ENCODE assay signal across 8 mouse cellular contexts in genomic region chr12:104351812-104352211, GRCm38 (mm10). TPM values are rescaled to one million over a fixed set of nuclear protein-coding genes. Genes with fewer than 3 reads are reported as not detected.
DNase-seq lines count a peak whose midpoint lies in the region.
"Not testable (repeated sequence)": the region's sequence is repeated elsewhere in the genome, so short reads cannot be mapped to it uniquely, and the experiment has no call there.

No protein-coding gene starts in this region.

- intact Hi-C loops in gastrocnemius, postnatal 14 days (cut with DNase I; ENCODE audit: low total_unique reads), result not testable (repeated sequence)

- peak; percentile 15 for DNase-seq in 416B (ENCODE audit: low read depth)
- DNase-seq in adrenal gland, postnatal 14 days, result peak; percentile 59
- DNase-seq in embryo, embryonic 11 days, result peak; percentile 41
- peak; percentile 19 for DNase-seq in gastrocnemius, postnatal 14 days
- DNase-seq in kidney, adult 11 months, result peak; percentile 37
- peak; percentile 9 for DNase-seq in left cerebral cortex, adult 11 months (ENCODE audit: low spot score)
- DNase-seq in lung, postnatal 25 days (ENCODE audit: low spot score), result peak; percentile 5
- DNase-seq in right cerebral cortex, postnatal 25 days, result peak; percentile 38

RNA-seq across cellular contexts. Expression of gene Serpina3k, which starts 13.5 kb away (rescaled TPM):
- total RNA-seq in adrenal gland, postnatal 14 days (2021), result 22.0 and 379 TPM in 2 replicates
- not detected for total RNA-seq in gastrocnemius, postnatal 14 days (2021)

RNA-seq across cellular contexts. Expression of gene Serpina3m, which starts 13.5 kb away (rescaled TPM):
- 4.9 and 70.0 TPM in 2 replicates for total RNA-seq in adrenal gland, postnatal 14 days (2021)
- not detected for total RNA-seq in gastrocnemius, postnatal 14 days (2021)

RNA-seq across cellular contexts. Expression of gene Serpina3j, which starts 37.5 kb away (rescaled TPM):
- total RNA-seq in adrenal gland, postnatal 14 days (2021), result not detected in 2 replicates
- not detected for total RNA-seq in gastrocnemius, postnatal 14 days (2021)

RNA-seq across cellular contexts. Expression of gene Serpina3n, which starts 54.7 kb away (rescaled TPM):
- 14.5 and 67.3 TPM in 2 replicates for total RNA-seq in adrenal gland, postnatal 14 days (2021)
- 1 to 10 TPM; 1.5 to 2.5 TPM for total RNA-seq in gastrocnemius, postnatal 14 days (2021)

Comparison
In these comparisons a context has a peak if more than half of its experiments do, and no peak if none do; other contexts are left out.
1. Peak in every context shown above with its lines: DNase-seq.
2. DNase-seq: peak in every context shown above with its lines; median percentile 59 in adrenal gland, postnatal 14 days; 41 in embryo, embryonic 11 days; 38 in right cerebral cortex, postnatal 25 days; 37 in kidney, adult 11 months; 19 in gastrocnemius, postnatal 14 days; 15 in 416B; 9 in left cerebral cortex, adult 11 months; 5 in lung, postnatal 25 days.
3. RNA of gene Serpina3k, which starts 13.5 kb away (total RNA-seq): 22.0 to 379 TPM in adrenal gland, postnatal 14 days; not detected in gastrocnemius, postnatal 14 days; every median in the first group is over 10 times any median in the second.